Mouse (Mus musculus): Measurements from ENCODE around the gene 4930451I11Rik. TPM values are rescaled to one million over a fixed set of nuclear protein-coding genes. Genes with fewer than 3 reads are reported as not detected.

The 4930451I11Rik gene
- polyA plus RNA-seq (2016; fragmentation: Nextera tagmentation; extraction: Ambion mirVana): not detected in 2 replicates

DNA sequence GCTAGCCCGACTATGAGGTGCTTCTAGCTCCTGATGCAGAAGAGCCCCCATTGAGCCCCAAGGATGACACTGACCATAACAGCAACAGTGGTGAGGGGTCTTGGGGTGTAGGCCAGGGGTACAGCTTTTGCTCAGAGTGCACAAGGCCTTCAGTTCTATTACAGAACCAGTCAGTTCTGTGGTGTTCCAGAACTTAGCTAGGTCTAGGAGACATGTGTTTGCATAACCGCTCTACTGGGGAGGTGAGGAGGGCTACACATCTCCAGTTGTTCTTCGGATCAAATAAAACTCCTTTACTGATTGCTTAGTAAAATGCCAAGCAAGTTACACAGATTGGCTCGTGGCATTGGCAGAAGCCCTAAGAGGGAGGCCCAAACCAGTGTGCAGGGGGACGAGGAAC, at the start of gene 4930451I11Rik:
Gene 4930451I11Rik (minus strand): TSS at position 101 of the 400 bp plus-strand sequence.
- DNase-seq (ENCODE audit: low spot score): no peak
- no peaks in the 10 kb centered on the region for H3K9me3 ChIP-seq
- no peaks in the 10 kb centered on the region for H3K36me3 ChIP-seq (replicated peaks)
- peak within 1 kb of the TSS; percentile 49 for H3K4me3 ChIP-seq
- H3K4me1 ChIP-seq: peaks cover 26% of the 10 kb centered on the region
- peaks cover 32% of the 10 kb centered on the region for H3K27me3 ChIP-seq (replicated peaks; ENCODE audit: low read depth, poor library complexity, severe bottlenecking)
- WGBS: 59% methylated on average over 5 of the region's 5 CpGs
- peak within 1 kb of the TSS; percentile 24; the same call in 1 of the 2 replicates for H3K27ac ChIP-seq (replicated peaks)

DNA sequence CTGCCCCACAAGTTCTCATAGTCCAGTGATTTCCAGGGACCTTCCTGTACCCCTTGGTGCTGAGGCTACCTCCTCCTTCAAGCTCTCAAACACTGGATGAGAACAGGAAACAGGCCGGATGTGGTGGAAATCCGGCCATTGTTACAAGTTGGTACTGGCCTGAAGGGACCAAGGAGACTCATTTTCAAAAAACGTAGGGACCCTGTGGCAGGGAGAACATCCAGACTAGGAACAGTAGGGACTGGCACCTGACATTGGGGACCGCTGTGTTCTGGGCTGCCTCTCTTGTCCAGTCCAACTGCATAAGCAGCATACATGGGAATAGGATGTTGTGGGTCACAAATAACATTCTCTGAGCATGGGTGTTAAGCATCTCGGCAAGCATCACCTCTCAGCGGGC, 49.6 kb upstream of the 4930451I11Rik start:
- no peak for DNase-seq (ENCODE audit: low spot score)
- peaks cover 55% of the 10 kb centered on the region for H3K36me3 ChIP-seq (replicated peaks)
- 80% methylated on average over 6 of the region's 6 CpGs for WGBS
- no peaks in the 10 kb centered on the region for H3K9me3 ChIP-seq
- peaks cover 42% of the 10 kb centered on the region for H3K4me1 ChIP-seq
- H3K4me3 ChIP-seq: peak overlapping the region; percentile 90; the same call in 1 of the 2 replicates
- no peak overlapping the region for H3K27ac ChIP-seq (replicated peaks)
- H3K27me3 ChIP-seq (replicated peaks; ENCODE audit: low read depth, poor library complexity, severe bottlenecking): no peaks in the 10 kb centered on the region

DNA sequence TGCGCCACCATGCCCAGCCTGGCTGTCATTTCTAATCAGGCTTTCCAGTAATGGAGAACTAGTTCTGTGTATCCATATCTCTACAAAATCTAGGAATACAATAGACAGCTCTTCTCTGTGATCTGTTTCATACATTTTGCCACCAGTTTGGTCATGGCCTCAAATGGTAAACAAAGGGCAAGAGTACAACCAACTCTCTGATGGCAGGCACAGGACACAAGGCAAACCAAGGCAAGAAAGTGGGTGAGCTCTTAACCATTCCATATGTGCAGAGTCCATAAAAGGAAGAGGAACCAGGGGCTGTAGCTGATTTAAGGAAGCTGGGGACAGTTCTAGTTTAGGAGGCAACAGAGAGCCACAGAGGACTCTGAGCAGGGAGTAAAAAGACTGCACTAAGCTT, 45.8 kb upstream of the 4930451I11Rik start:
- Histone ChIP-seq H3K9me3 (no peaks in the 10 kb centered on the region), H3K36me3 (replicated peaks) (peaks cover 90% of the 10 kb centered on the region)
- 98% methylated on average over 1 of the region's 1 CpGs for WGBS

DNA sequence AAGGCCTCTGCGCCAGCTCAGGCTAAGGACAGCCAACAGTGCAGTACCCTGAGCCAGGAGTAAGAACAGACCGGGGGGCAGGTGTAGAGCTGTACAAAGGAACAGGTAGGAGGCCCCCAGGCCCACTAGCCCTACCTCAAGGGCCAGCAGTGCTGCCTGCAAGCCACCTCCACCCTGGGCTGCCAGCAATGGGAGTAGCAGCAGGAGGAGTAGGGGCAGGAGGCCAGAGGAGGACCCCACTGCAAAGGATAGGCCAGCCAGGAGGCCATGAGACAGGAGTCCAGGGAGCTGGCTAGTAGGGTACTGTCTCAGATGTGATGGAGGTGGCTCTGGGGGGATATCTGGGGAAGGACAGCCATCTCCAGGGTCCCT, 39.1 kb upstream of the 4930451I11Rik start:
- Histone ChIP-seq H3K36me3 (replicated peaks) (peaks cover 100% of the 10 kb centered on the region), H3K4me1 (peaks cover 5% of the 10 kb centered on the region; the same call in 1 of the 2 replicates), H3K27me3 (replicated peaks; ENCODE audit: low read depth, poor library complexity, severe bottlenecking) (no peaks in the 10 kb centered on the region), H3K4me3 (no peak overlapping the region; the same call in 1 of the 2 replicates), H3K9me3 (no peaks in the 10 kb centered on the region), H3K27ac (replicated peaks) (no peak overlapping the region)
- DNase-seq (ENCODE audit: low spot score): no peak
- 98% methylated on average over 2 of the region's 2 CpGs for WGBS

More for the DNA sequence above, 45.8 kb upstream of the 4930451I11Rik start:
- Histone ChIP-seq H3K27me3 (replicated peaks; ENCODE audit: low read depth, poor library complexity, severe bottlenecking) (no peaks in the 10 kb centered on the region), H3K4me3 (no peak overlapping the region), H3K27ac (replicated peaks) (no peak overlapping the region), H3K4me1 (peaks cover 18% of the 10 kb centered on the region)
- DNase-seq (ENCODE audit: low spot score): no peak

DNA sequence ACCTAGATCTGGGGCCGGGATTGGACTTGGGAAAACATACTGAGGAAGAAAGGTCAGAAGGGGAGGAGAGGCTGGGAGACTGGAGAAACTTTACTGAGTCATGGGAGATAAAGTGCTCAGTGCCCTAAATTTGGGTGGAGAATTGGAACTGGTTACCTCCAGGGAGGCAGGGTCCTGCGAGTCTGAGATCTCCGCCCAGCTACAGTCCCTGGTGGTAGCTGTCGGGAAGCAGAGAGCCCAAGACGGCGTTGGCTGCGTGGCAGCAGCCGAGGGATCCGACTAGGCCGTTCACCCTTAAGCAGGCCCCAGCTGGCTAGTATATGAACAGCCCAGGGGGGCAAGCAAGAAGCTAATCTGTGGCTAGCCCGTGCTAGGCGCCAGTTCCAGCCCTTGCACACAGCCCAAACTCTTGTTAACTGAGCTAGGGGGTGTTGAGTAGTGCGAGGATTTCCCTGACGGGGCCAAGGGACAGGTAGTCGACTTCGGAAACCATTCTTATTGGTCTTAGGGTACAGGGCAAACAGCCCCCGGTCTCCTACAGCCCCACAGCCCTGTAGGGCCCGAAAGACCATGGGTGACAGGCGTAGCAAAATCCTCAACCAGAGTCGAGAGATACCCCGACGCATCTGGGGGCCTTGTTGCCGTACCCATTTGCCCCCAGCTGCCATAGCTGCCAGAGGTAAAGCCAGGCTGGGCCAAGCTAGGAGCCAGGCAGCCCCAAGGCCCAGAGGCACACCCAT, 38.5 kb upstream of the 4930451I11Rik start:
- 92% methylated on average over 23 of the region's 23 CpGs for WGBS
- Histone ChIP-seq H3K9me3 (no peaks in the 10 kb centered on the region), H3K27me3 (replicated peaks; ENCODE audit: low read depth, poor library complexity, severe bottlenecking) (no peaks in the 10 kb centered on the region), H3K4me1 (peaks cover 5% of the 10 kb centered on the region; the same call in 1 of the 2 replicates), H3K27ac (replicated peaks) (no peak overlapping the region), H3K36me3 (replicated peaks) (peaks cover 100% of the 10 kb centered on the region), H3K4me3 (peak overlapping the region; percentile 13; the same call in 1 of the 2 replicates)
- no peak for DNase-seq (ENCODE audit: low spot score)

DNA sequence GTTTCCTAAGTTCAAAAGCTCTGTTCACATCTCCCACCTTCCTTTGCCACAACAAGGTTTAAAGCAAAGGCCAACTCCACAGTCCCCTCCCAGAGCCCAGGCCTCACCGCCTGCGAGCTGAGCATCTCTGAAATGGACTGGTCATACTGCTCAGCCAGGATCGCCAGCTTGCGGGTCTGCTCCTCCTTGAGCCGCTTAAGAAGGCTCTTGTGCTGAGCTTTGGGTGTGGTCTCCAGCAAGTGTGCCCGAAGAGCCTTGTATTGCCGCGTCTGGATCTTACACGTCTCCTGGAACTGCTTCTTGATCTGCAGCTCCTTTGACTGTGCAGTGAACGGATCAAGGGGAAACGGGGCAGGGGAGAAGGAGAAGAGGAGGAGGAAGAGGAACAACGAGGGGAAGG, 36.6 kb upstream of the 4930451I11Rik start:
- peaks cover 23% of the 10 kb centered on the region for H3K4me1 ChIP-seq
- DNase-seq (ENCODE audit: low spot score): no peak
- H3K9me3 ChIP-seq: no peaks in the 10 kb centered on the region
- H3K27me3 ChIP-seq (replicated peaks; ENCODE audit: low read depth, poor library complexity, severe bottlenecking): no peaks in the 10 kb centered on the region
- H3K36me3 ChIP-seq (replicated peaks): peaks cover 99% of the 10 kb centered on the region
- H3K27ac ChIP-seq (replicated peaks): no peak overlapping the region
- WGBS: 87% methylated on average over 12 of the region's 12 CpGs
- no peak overlapping the region for H3K4me3 ChIP-seq

DNA sequence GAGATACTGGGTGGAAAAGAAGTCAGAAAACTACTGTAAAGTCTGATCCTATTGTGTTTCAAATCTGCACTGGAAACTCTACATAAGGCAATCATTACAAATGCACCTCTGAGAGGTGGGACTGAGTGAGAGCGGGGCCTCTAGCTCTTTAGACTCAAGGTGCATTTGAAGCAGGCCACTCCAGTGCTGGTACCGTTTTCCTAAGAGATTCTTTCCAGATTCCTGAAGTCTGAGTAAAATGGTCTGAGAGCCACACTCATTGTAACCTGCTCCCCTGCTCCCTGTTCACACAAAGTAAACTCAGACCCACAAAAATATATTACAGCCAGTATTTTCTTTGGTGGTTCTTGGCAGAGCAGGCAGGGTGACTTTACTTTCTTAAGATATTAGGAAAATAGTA, 36.1 kb upstream of the 4930451I11Rik start:
- Histone ChIP-seq H3K4me3 (no peak overlapping the region), H3K36me3 (replicated peaks) (peaks cover 94% of the 10 kb centered on the region), H3K9me3 (no peaks in the 10 kb centered on the region), H3K27me3 (replicated peaks; ENCODE audit: low read depth, poor library complexity, severe bottlenecking) (no peaks in the 10 kb centered on the region), H3K4me1 (peaks cover 27% of the 10 kb centered on the region), H3K27ac (replicated peaks) (no peak overlapping the region)
- DNase-seq (ENCODE audit: low spot score): no peak
- WGBS: 89% methylated on average over 2 of the region's 2 CpGs

DNA sequence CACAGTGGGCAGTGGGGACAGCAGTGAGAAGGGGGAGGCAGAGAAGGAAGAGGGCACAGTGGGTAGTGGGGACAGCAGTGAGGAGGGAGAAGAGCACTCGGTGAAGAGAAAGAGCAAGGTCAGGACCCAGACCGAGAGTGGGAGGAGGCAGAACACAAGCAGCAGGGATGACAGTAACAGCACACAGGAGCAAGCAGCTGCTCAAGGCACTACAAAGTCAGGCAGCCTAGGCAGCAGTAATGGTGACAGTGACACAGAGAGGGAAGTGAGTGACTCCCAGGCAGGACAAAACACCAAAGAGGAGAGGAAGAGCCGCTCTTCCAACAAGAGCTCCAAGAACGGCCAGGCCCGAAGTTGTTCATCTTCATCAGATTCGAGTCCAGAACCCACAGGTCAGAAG, 32.4 kb upstream of the 4930451I11Rik start:
- Histone ChIP-seq H3K4me3 (peak overlapping the region; percentile 76), H3K4me1 (peaks cover 40% of the 10 kb centered on the region), H3K27ac (replicated peaks) (peak overlapping the region; percentile 93), H3K27me3 (replicated peaks; ENCODE audit: low read depth, poor library complexity, severe bottlenecking) (no peaks in the 10 kb centered on the region), H3K36me3 (replicated peaks) (peaks cover 77% of the 10 kb centered on the region), H3K9me3 (no peaks in the 10 kb centered on the region)
- 77% methylated on average over 6 of the region's 6 CpGs for WGBS
- DNase-seq (ENCODE audit: low spot score): no peak

DNA sequence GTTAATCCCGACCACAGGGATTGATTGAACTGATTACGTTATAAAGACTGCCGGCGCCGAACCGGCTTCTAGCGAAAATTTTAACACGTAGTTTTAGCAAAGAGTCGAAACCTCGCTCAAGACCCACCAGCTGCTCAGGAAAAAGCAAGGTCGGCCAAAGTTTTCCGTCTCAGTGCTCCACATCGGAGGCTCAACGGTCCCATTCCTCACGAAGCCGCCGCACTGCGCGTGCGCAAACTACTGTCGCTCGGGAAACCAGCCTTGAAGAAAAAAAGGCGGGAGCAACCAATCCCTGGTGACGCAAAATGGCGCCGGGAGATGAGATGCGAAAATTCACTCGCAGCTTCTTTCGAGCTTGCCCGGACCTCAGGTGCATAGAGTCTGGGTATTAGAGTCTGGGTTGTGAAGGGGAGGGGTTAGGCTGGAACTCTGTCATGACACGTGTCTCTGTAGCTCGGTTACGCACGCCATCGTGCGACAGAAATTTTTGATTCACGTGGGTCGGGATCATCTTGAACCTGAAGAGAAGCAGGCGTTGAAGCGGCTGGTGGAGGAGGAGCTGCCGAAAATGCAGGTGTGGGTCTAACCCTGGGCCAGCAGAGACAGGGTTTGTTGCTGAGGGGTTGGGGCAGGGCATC, 30.8 kb upstream of the 4930451I11Rik start, which contains the start of gene Ino80e:
Gene Ino80e (minus strand): TSS at position 231 of the 638 bp plus-strand sequence.
- H3K27ac ChIP-seq (replicated peaks): peak within 1 kb of the TSS; percentile 93
- no peaks in the 10 kb centered on the region for H3K27me3 ChIP-seq (replicated peaks; ENCODE audit: low read depth, poor library complexity, severe bottlenecking)
- under 1% methylated on average over 41 of the region's 41 CpGs for WGBS
- H3K36me3 ChIP-seq (replicated peaks): peaks cover 77% of the 10 kb centered on the region
- peak; percentile 96 for DNase-seq (ENCODE audit: low spot score)
- H3K4me1 ChIP-seq: peaks cover 41% of the 10 kb centered on the region
- H3K9me3 ChIP-seq: no peaks in the 10 kb centered on the region
- peak within 1 kb of the TSS; percentile 76 for H3K4me3 ChIP-seq

DNA sequence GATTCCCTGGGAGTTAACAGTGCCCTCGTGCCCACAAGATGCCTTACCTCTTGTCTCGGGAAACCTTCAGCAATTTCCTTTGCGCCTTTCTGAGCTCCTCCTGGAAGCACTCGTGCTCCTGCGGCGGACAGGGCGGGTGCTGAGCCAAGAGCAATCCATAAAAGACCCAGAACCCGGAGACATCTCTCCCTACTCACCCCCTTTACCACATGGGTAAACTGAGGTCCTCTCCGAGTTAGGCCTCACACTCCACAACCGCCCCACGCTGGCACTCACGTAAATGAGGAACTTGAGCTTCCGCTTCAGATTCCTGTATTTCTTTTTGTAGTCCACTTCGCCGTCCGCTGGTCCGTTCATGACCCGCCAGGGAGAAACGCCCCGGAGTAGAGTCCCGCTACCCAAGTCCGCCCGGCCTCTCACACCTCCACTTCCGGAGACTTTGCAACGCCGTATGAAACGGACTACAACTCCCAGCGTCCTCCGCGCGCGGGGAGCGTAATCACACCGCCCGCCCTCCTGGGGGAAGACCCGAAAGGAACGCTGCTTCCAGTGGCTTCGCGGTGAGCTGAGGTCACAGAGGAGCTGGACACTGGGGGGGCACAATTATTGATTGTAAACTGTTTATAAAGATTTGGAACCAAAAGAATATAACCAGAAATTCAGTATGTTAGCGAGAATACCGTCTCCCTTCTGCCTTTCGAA, 30.1 kb upstream of the 4930451I11Rik start, which contains the start of gene Hirip3:
Gene Hirip3 (plus strand): TSS at position 544 of the 702 bp plus-strand sequence.
- H3K9me3 ChIP-seq: no peaks in the 10 kb centered on the region
- peaks cover 77% of the 10 kb centered on the region for H3K36me3 ChIP-seq (replicated peaks)
- peak; percentile 96 for DNase-seq (ENCODE audit: low spot score)
- peak within 1 kb of the TSS; percentile 93 for H3K27ac ChIP-seq (replicated peaks)
- H3K4me3 ChIP-seq: peak within 1 kb of the TSS; percentile 76
- no peaks in the 10 kb centered on the region for H3K27me3 ChIP-seq (replicated peaks; ENCODE audit: low read depth, poor library complexity, severe bottlenecking)
- WGBS: 3% methylated on average over 42 of the region's 42 CpGs
- peaks cover 43% of the 10 kb centered on the region for H3K4me1 ChIP-seq

DNA sequence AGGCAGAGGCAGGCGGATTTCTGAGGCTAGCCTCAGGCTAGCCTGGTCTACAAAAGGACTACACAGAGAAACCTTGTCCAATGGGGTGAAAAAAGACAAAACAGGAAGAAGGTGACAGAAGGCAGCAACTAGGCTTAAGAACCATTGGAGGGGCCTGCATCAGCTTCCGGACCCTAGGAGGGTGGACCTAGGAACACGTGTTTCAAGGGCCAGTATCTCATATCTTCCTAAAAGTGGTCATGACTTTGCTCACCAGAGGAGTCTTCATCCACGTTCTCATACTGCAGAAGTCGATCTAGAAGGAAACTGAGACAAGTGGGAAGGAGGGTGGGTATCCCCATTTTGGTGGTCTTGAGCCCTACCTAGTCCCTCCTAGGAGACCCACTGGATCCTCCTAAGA, 29.5 kb upstream of the 4930451I11Rik start:
- H3K27me3 ChIP-seq (replicated peaks; ENCODE audit: low read depth, poor library complexity, severe bottlenecking): no peaks in the 10 kb centered on the region
- H3K36me3 ChIP-seq (replicated peaks): peaks cover 77% of the 10 kb centered on the region
- H3K27ac ChIP-seq (replicated peaks): peak overlapping the region; percentile 93
- no peaks in the 10 kb centered on the region for H3K9me3 ChIP-seq
- peaks cover 39% of the 10 kb centered on the region for H3K4me1 ChIP-seq
- peak overlapping the region; percentile 76 for H3K4me3 ChIP-seq
- WGBS: 72% methylated on average over 5 of the region's 5 CpGs
- DNase-seq (ENCODE audit: low spot score): no peak

DNA sequence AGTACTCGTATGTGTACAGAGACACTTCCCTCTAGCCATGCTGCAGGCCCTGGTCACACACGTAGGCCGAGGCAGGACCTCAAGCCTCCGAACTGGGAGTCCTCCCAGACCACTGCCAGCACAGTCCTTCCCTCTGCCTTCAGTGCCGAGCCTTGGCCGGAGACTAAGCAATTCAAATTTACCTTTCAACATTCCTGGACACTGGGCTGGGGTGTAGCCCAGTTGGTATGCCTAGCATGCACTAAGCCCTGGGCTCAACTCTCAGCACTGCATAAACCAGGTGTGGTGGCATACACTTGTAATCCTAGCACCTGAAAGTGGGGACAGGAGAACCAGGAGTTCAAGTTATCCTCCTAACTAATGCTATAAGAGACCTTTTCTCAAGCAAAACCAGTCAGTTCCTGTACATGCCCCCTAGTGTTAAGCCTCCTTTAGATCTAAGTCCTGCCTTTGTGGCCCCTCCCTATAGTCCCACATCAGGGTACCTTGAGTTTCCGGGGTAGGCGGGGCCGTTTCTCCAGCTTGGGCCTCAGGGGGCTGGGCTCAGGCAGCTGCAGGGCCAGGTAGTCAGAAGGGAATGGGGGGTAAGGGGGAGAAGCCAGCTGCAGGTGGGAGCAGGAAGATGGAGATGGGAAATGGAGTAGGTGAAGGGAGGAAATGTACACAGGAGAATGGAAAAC, 25.4 kb upstream of the 4930451I11Rik start:
- H3K27ac ChIP-seq (replicated peaks): no peak overlapping the region
- peaks cover 89% of the 10 kb centered on the region for H3K36me3 ChIP-seq (replicated peaks)
- no peak for DNase-seq (ENCODE audit: low spot score)
- H3K27me3 ChIP-seq (replicated peaks; ENCODE audit: low read depth, poor library complexity, severe bottlenecking): peaks cover 4% of the 10 kb centered on the region; the same call in 1 of the 2 replicates
- H3K4me1 ChIP-seq: peaks cover 17% of the 10 kb centered on the region
- no peak overlapping the region for H3K4me3 ChIP-seq
- WGBS: 80% methylated on average over 9 of the region's 9 CpGs
- H3K9me3 ChIP-seq: no peaks in the 10 kb centered on the region
